8 mouse cellular contexts compared by ENCODE assay signal in genomic region chr1:64957021-64957489, GRCm38 (mm10). TPM values are rescaled to one million over a fixed set of nuclear protein-coding genes. Genes with fewer than 3 reads are reported as not detected.
DNase-seq lines count a peak whose midpoint lies in the region; ATAC-seq and TF ChIP-seq lines count a peak whose summit lies in the region.

No protein-coding gene starts in this region.

- H3K4me2 ChIP-seq in lung, embryonic 16.5 days (ENCODE audit: low read depth, low read length): peak overlapping the region; percentile 64
- peak overlapping the region; percentile 52 for H3K4me2 ChIP-seq in embryonic facial prominence, embryonic 12.5 days (replicated peaks)
- peak overlapping the region; percentile 72 for H3K4me2 ChIP-seq in intestine, postnatal 0 days (replicated peaks; ENCODE audit: low read depth)
- peak overlapping the region; percentile 61 for H3K4me2 ChIP-seq in neural tube, embryonic 12.5 days (replicated peaks)

- no peaks in the 10 kb centered on the region for H3K4me1 ChIP-seq in lung, embryonic 16.5 days (replicated peaks; ENCODE audit: control insufficient read depth, insufficient read depth, low read length)
- no peaks in the 10 kb centered on the region for H3K4me1 ChIP-seq in embryonic facial prominence, embryonic 12.5 days
- H3K4me1 ChIP-seq in intestine, postnatal 0 days (replicated peaks; ENCODE audit: control insufficient read depth, insufficient read depth, low read length): no peaks in the 10 kb centered on the region
- H3K4me1 ChIP-seq in neural tube, embryonic 12.5 days: no peaks in the 10 kb centered on the region

- no peak for TF ChIP-seq CTCF in intestine, postnatal 0 days (IDR thresholded peaks at IDR 0.05; ENCODE audit: low read depth)

- no peaks in the 10 kb centered on the region for H3K27me3 ChIP-seq in lung, embryonic 16.5 days (ENCODE audit: control insufficient read depth, insufficient read depth, low read depth, low read length)
- no peaks in the 10 kb centered on the region for H3K27me3 ChIP-seq in embryonic facial prominence, embryonic 12.5 days
- no peaks in the 10 kb centered on the region for H3K27me3 ChIP-seq in intestine, postnatal 0 days (replicated peaks; ENCODE audit: control insufficient read depth, insufficient read depth, low read length)
- H3K27me3 ChIP-seq in neural tube, embryonic 12.5 days (replicated peaks): no peaks in the 10 kb centered on the region

- peak overlapping the region; percentile 96 for H3K4me3 ChIP-seq in lung, embryonic 16.5 days (ENCODE audit: low read length)
- H3K4me3 ChIP-seq in embryonic facial prominence, embryonic 12.5 days: peak overlapping the region; percentile 75
- peak overlapping the region; percentile 84 for H3K4me3 ChIP-seq in intestine, postnatal 0 days (ENCODE audit: low read depth, low read length)
- peak overlapping the region; percentile 82 for H3K4me3 ChIP-seq in neural tube, embryonic 12.5 days

- H3K36me3 ChIP-seq in lung, embryonic 16.5 days (ENCODE audit: control insufficient read depth, insufficient read depth, low read length): no peaks in the 10 kb centered on the region
- H3K36me3 ChIP-seq in embryonic facial prominence, embryonic 12.5 days: no peaks in the 10 kb centered on the region
- no peaks in the 10 kb centered on the region for H3K36me3 ChIP-seq in intestine, postnatal 0 days (ENCODE audit: control insufficient read depth, insufficient read depth)
- H3K36me3 ChIP-seq in neural tube, embryonic 12.5 days: no peaks in the 10 kb centered on the region

- H3K9ac ChIP-seq in lung, embryonic 16.5 days (ENCODE audit: low read length): peak overlapping the region; percentile 92
- H3K9ac ChIP-seq in embryonic facial prominence, embryonic 12.5 days: peak overlapping the region; percentile 80
- peak overlapping the region; percentile 76; the same call in 1 of the 2 replicates for H3K9ac ChIP-seq in intestine, postnatal 0 days (ENCODE audit: low read depth, low read length)
- peak overlapping the region; percentile 89 for H3K9ac ChIP-seq in neural tube, embryonic 12.5 days

- ATAC-seq in lung, embryonic 16.5 days (ENCODE audit: low read depth): 0 out of 2 replicates have a peak, but pooled peaks have one; percentile 23
- ATAC-seq in embryonic facial prominence, embryonic 12.5 days (ENCODE audit: insufficient number of reproducible peaks, insufficient read depth, low FRiP score, low TSS enrichment): no peak
- ATAC-seq in intestine, postnatal 0 days: 0 out of 2 replicates have a peak, but pooled peaks have one; percentile 22
- no peak for ATAC-seq in neural tube, embryonic 12.5 days (ENCODE audit: low FRiP score, low read depth)

- 42% methylated on average over 8 of the region's 8 CpGs for WGBS in lung, embryonic 16.5 days
- WGBS in embryonic facial prominence, embryonic 12.5 days: 50% methylated on average over 8 of the region's 8 CpGs
- WGBS in intestine, postnatal 0 days: 48% methylated on average over 8 of the region's 8 CpGs
- WGBS in neural tube, embryonic 12.5 days: 62% methylated on average over 8 of the region's 8 CpGs

- DNase-seq in lung, postnatal 10 days: no peak
- DNase-seq in adrenal gland, postnatal 36 days: no peak
- DNase-seq in thymus, postnatal 0 days (ENCODE audit: low spot score): no peak
- no peak for DNase-seq in thymus, postnatal 10 days (ENCODE audit: low spot score in 2 of 2)

- H3K27ac ChIP-seq in lung, embryonic 16.5 days (ENCODE audit: low read length): no peak overlapping the region
- 0 out of 2 replicates have a peak overlapping the region, but pooled peaks have one; percentile 70 for H3K27ac ChIP-seq in embryonic facial prominence, embryonic 12.5 days
- H3K27ac ChIP-seq in intestine, postnatal 0 days (ENCODE audit: low read depth, low read length): no peak overlapping the region
- peak overlapping the region; percentile 42; the same call in 1 of the 2 replicates for H3K27ac ChIP-seq in neural tube, embryonic 12.5 days

- no peaks in the 10 kb centered on the region for H3K9me3 ChIP-seq in lung, embryonic 16.5 days (ENCODE audit: control insufficient read depth, low read length)
- no peaks in the 10 kb centered on the region for H3K9me3 ChIP-seq in embryonic facial prominence, embryonic 12.5 days
- no peaks in the 10 kb centered on the region for H3K9me3 ChIP-seq in intestine, postnatal 0 days (ENCODE audit: control insufficient read depth)
- no peaks in the 10 kb centered on the region for H3K9me3 ChIP-seq in neural tube, embryonic 12.5 days

RNA-seq across cellular contexts. Expression of gene Plekhm3, which starts 0.4 kb away (rescaled TPM):
- polyA plus RNA-seq in lung, embryonic 16.5 days (2015; fragmentation: Nextera tagmentation; extraction: Ambion mirVana): 6.0 and 10.1 TPM in 2 replicates
- polyA plus RNA-seq in embryonic facial prominence, embryonic 12.5 days (2016; fragmentation: Nextera tagmentation; extraction: Ambion mirVana): 10.2 and 11.0 TPM in 2 replicates
- 1.5 and 1.8 TPM in 2 replicates for polyA plus RNA-seq in intestine, postnatal 0 days (2015; fragmentation: Nextera tagmentation; extraction: Ambion mirVana)
- 12.9 and 13.2 TPM in 2 replicates for polyA plus RNA-seq in neural tube, embryonic 12.5 days (2016; fragmentation: Nextera tagmentation; extraction: Ambion mirVana)
- 10 to 100 TPM; 15.1 to 26.7 TPM for total RNA-seq in adrenal gland, postnatal 36 days (2021)
- 2.9 and 5.2 TPM in 2 replicates for polyA plus RNA-seq in thymus, postnatal 0 days (2015; fragmentation: Nextera tagmentation; extraction: Ambion mirVana)

Comparison
In these comparisons a context has a peak if more than half of its experiments do, and no peak if none do; other contexts are left out.
1. ATAC-seq: peak in lung, embryonic 16.5 days (single experiment) and intestine, postnatal 0 days (single experiment); none in embryonic facial prominence, embryonic 12.5 days (single experiment) and neural tube, embryonic 12.5 days (single experiment).
2. H3K27ac ChIP-seq: peak in embryonic facial prominence, embryonic 12.5 days (single experiment) and neural tube, embryonic 12.5 days (single experiment); none in lung, embryonic 16.5 days (single experiment) and intestine, postnatal 0 days (single experiment).
3. Peak in every context shown above with its lines, with median percentiles within 50 percentile points of each other: H3K4me2 ChIP-seq, H3K4me3 ChIP-seq and H3K9ac ChIP-seq.